Mouse (Mus musculus) CH12.LX (cell line): ENCODE results near the gene Sall2.

Experiments
- POLR2A ChIP-seq: IDR thresholded peaks from 2 replicates; pipeline ENCODE4 v1.6.1; 2011; ENCODE audit warnings: low read depth, mild to moderate bottlenecking, improper control_type of control experiment, low read length
- SMC3 ChIP-seq: IDR thresholded peaks from 2 replicates; pipeline ENCODE4 v1.6.1; 2011; ENCODE audit warnings: low read depth, low read length, improper control_type of control experiment
- ZNF384 ChIP-seq: IDR thresholded peaks from 2 replicates; pipeline ENCODE4 v1.6.1; 2012; ENCODE audit warnings: low read depth, low read length, improper control_type of control experiment, inconsistent platforms

GRCm38 (mm10) chr14:52313931-52314807, 14.4 kb downstream of the Sall2 start:
- TF ChIP-seq SMC3 (no peak), ZNF384 (no peak), POLR2A (no peak)
